Mouse (Mus musculus): ENCODE measurements around the gene Pcsk2. TPM values are rescaled to one million over a fixed set of nuclear protein-coding genes. Genes with fewer than 3 reads are reported as not detected.

Pcsk2 gene
- total and polyA plus RNA-seq, 3 experiments, result not detected

DNA sequence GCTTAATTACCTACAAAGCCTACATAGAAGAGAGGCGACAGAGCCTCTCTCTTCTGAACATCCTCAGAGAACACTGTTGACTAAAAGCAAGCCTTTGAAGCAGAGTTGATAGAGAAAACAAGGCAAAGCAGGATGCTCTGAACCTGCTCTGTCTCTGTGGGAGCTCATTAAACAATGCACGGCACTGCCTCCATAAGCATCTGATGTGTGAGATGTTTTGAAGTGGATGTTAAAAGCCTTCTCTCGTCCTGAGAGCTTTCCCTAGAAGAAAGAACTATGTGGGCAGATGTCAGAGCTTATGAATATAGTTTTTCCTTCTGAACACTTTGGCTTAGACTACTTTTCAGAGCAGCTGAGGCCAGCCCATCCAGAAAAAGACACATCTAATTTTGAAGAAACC is 145.3 kb downstream of the Pcsk2 start:
- Histone ChIP-seq H3K4me3 (no peak overlapping the region), H3K27me3 (ENCODE audit: control insufficient read depth, insufficient read depth, low read length) (no peaks in the 10 kb centered on the region), H3K27ac (no peak overlapping the region), H3K36me3 (ENCODE audit: control insufficient read depth, insufficient read depth, low read length) (no peaks in the 10 kb centered on the region), H3K9ac (ENCODE audit: low read depth, low read length) (no peak overlapping the region), H3K4me1 (ENCODE audit: control insufficient read depth, insufficient read depth, low read length) (no peaks in the 10 kb centered on the region), H3K79me2 (replicated peaks; ENCODE audit: control insufficient read depth, insufficient read depth, low read length) (no peaks in the 10 kb centered on the region)
- no peak for TF ChIP-seq CTCF (IDR thresholded peaks at IDR 0.05)
- DNase-seq, result no peak
- WGBS, result 49% methylated on average over 3 of the region's 3 CpGs
- intact Hi-C loops (cut with DNase I), result no loop called here

DNA sequence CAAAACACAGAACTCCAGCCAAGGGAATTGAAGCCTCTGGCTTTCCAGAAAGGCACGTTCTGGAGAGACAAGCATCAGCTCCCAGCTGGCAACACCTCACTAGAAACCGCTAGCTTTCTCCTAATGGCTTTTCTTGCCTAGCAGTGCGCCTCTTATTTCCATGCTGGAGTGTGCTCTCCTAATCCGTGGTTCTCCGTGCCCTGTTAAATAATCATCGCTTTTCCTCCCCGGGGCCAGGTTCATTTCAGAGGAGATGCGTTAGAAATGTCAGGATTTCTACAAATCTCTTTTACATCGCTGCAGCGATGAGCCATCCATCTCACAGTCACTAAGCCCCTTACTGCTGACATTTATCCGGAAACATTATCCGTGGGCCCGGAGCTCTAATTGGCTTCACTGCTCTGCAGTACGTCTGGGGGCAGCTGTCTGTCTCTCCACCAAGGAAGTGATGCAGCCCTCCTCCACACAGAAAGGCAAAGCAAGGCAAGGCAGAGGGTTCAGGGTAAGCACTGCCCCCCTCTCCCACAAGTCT is 150.1 kb downstream of the Pcsk2 start:
- TF ChIP-seq CTCF (IDR thresholded peaks at IDR 0.05) (no peak), EP300 (IDR thresholded peaks at IDR 0.05; ENCODE audit: insufficient read depth, low read depth, low read length) (no peak), POLR2A (IDR thresholded peaks at IDR 0.05; ENCODE audit: insufficient read depth, low read depth, low read length) (no peak)
- no peaks in the 10 kb centered on the region for H3K4me1 ChIP-seq (ENCODE audit: control insufficient read depth, insufficient read depth, low read length)
- no peaks in the 10 kb centered on the region for H3K36me3 ChIP-seq (ENCODE audit: control insufficient read depth, insufficient read depth, low read length)
- H3K79me2 ChIP-seq (replicated peaks; ENCODE audit: control insufficient read depth, insufficient read depth, low read length), result no peaks in the 10 kb centered on the region
- DNase-seq, result no peak
- intact Hi-C loops (cut with DNase I), result no loop called here
- no peaks in the 10 kb centered on the region for H3K27me3 ChIP-seq (ENCODE audit: control insufficient read depth, insufficient read depth, low read length)
- H3K4me3 ChIP-seq, result no peak overlapping the region
- 44% methylated on average over 14 of the region's 14 CpGs for WGBS
- H3K9ac ChIP-seq (ENCODE audit: low read depth, low read length), result no peak overlapping the region
- H3K27ac ChIP-seq, result no peak overlapping the region

DNA sequence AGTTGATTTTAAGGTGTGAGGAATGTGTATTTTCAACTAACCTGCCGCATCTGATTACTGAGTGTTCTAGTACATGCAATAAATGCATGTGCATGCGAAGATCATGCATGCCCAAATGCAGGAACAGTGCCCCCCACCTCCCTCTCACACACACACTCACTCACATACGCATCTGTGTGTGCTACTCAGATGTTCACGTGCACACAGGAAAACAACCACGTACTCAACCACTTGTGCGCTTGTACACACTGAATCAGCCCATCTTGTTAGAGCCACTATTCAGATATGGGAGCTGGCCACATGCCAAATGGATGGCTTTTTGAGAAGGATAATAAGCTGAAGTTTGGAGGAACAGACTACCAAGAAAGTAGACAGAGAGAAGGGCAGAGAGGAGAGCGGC is 150.7 kb downstream of the Pcsk2 start:
- no peak overlapping the region for H3K9ac ChIP-seq (ENCODE audit: low read depth, low read length)
- H3K27me3 ChIP-seq (ENCODE audit: control insufficient read depth, insufficient read depth, low read length), result no peaks in the 10 kb centered on the region
- DNase-seq, result no peak
- no peaks in the 10 kb centered on the region for H3K4me1 ChIP-seq (ENCODE audit: control insufficient read depth, insufficient read depth, low read length)
- 62% methylated on average over 7 of the region's 7 CpGs for WGBS
- intact Hi-C loops (cut with DNase I), result no loop called here
- no peak overlapping the region for H3K27ac ChIP-seq
- no peak overlapping the region for H3K4me3 ChIP-seq
- no peak for TF ChIP-seq POLR2A (IDR thresholded peaks at IDR 0.05; ENCODE audit: insufficient read depth, low read depth, low read length)
- no peak for TF ChIP-seq EP300 (IDR thresholded peaks at IDR 0.05; ENCODE audit: insufficient read depth, low read depth, low read length)
- TF ChIP-seq CTCF (IDR thresholded peaks at IDR 0.05), result no peak
- H3K79me2 ChIP-seq (replicated peaks; ENCODE audit: control insufficient read depth, insufficient read depth, low read length), result no peaks in the 10 kb centered on the region
- no peaks in the 10 kb centered on the region for H3K36me3 ChIP-seq (ENCODE audit: control insufficient read depth, insufficient read depth, low read length)

DNA sequence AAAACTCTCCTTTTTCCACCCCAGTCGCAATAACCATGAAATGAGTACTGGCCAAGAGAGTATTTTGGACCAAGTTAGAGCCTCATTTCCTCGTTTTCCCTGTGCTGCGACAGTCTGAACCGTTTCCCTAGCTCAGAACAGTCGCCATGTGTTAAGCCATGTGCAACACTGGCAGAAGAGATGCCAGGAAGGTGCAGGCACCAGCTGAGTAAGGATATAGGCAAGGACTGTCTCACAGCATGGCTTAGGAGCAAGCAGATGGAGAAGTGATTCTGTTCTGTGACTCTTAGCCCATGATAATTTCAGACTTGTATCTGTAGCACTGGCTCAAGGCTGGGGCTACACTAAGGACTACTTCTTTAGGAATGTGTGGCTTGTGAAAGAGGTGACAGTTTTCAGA is 155.2 kb downstream of the Pcsk2 start:
- Histone ChIP-seq H3K4me3 (no peak overlapping the region), H3K9ac (ENCODE audit: low read depth, low read length) (no peak overlapping the region), H3K36me3 (ENCODE audit: control insufficient read depth, insufficient read depth, low read length) (no peaks in the 10 kb centered on the region), H3K4me1 (ENCODE audit: control insufficient read depth, insufficient read depth, low read length) (no peaks in the 10 kb centered on the region), H3K27ac (no peak overlapping the region), H3K79me2 (replicated peaks; ENCODE audit: control insufficient read depth, insufficient read depth, low read length) (no peaks in the 10 kb centered on the region), H3K27me3 (ENCODE audit: control insufficient read depth, insufficient read depth, low read length) (no peaks in the 10 kb centered on the region)
- 66% methylated on average over 5 of the region's 5 CpGs for WGBS
- intact Hi-C loops (cut with DNase I), result no loop called here
- no peak for DNase-seq
- no peak for TF ChIP-seq POLR2A (IDR thresholded peaks at IDR 0.05; ENCODE audit: insufficient read depth, low read depth, low read length)
- TF ChIP-seq CTCF (IDR thresholded peaks at IDR 0.05), result no peak
- no peak for TF ChIP-seq EP300 (IDR thresholded peaks at IDR 0.05; ENCODE audit: insufficient read depth, low read depth, low read length)

DNA sequence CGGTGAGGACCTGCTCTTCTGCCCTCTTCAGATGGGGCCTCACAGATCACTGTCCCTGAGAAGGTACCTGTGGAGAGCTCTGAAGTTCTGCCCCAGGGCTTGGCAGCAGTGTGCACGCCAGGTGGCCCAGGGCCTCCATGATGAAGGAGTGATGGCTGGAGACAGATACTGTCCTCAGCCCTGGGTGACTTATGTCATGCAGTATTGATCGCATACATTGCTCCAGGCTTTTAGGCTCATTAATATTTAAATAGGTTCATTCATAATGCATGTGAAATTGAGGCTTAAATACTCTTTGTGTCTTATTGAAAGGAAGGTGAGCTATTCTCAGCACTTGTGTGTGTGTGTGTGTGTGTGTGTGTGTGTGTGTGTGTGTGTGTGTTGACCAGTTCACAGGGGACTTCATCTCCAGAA is 157.0 kb downstream of the Pcsk2 start:
- Histone ChIP-seq H3K27me3 (ENCODE audit: control insufficient read depth, insufficient read depth, low read length) (no peaks in the 10 kb centered on the region), H3K79me2 (replicated peaks; ENCODE audit: control insufficient read depth, insufficient read depth, low read length) (no peaks in the 10 kb centered on the region), H3K36me3 (ENCODE audit: control insufficient read depth, insufficient read depth, low read length) (no peaks in the 10 kb centered on the region), H3K9ac (ENCODE audit: low read depth, low read length) (no peak overlapping the region), H3K4me3 (no peak overlapping the region), H3K27ac (no peak overlapping the region), H3K4me1 (ENCODE audit: control insufficient read depth, insufficient read depth, low read length) (no peaks in the 10 kb centered on the region)
- no peak for TF ChIP-seq CTCF (IDR thresholded peaks at IDR 0.05)
- TF ChIP-seq POLR2A (IDR thresholded peaks at IDR 0.05; ENCODE audit: insufficient read depth, low read depth, low read length), result no peak
- no peak for TF ChIP-seq EP300 (IDR thresholded peaks at IDR 0.05; ENCODE audit: insufficient read depth, low read depth, low read length)
- no peak for DNase-seq
- intact Hi-C loops (cut with DNase I), result no loop called here
- WGBS, result 88% methylated on average over 3 of the region's 3 CpGs

DNA sequence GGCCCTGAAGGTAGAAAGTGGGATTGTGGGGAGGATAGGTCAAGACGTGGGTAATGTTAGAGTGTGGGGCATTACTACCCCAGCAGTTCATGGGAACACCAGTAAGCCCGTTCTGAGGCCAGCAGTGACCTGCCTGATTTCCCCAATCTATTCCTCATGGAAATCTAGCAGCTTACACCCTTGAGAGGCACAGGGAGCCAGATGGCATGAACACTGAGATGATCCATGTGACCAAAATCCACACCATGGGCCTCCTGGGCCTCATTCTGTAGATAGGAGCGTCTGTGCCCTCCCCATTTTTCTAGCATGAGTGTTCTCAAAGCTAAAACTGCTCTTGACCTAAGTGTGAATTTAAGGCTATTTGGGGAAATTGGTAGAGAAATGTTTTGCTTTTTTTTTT is 162.2 kb downstream of the Pcsk2 start:
- Histone ChIP-seq H3K4me1 (ENCODE audit: control insufficient read depth, insufficient read depth, low read length) (no peaks in the 10 kb centered on the region), H3K27me3 (ENCODE audit: control insufficient read depth, insufficient read depth, low read length) (no peaks in the 10 kb centered on the region), H3K9ac (ENCODE audit: low read depth, low read length) (no peak overlapping the region), H3K27ac (no peak overlapping the region), H3K36me3 (ENCODE audit: control insufficient read depth, insufficient read depth, low read length) (no peaks in the 10 kb centered on the region), H3K79me2 (replicated peaks; ENCODE audit: control insufficient read depth, insufficient read depth, low read length) (no peaks in the 10 kb centered on the region), H3K4me3 (no peak overlapping the region)
- no peak for DNase-seq
- WGBS, result 67% methylated on average over 3 of the region's 3 CpGs
- intact Hi-C loops (cut with DNase I), result no loop called here
- TF ChIP-seq EP300 (IDR thresholded peaks at IDR 0.05; ENCODE audit: insufficient read depth, low read depth, low read length) (no peak), CTCF (IDR thresholded peaks at IDR 0.05) (no peak), POLR2A (IDR thresholded peaks at IDR 0.05; ENCODE audit: insufficient read depth, low read depth, low read length) (no peak)
